Mouse (Mus musculus) liver, postnatal 0 days (tissue): ENCODE data around the gene Vti1a.

Experiments used
- CTCF ChIP-seq: sonication (generic); IDR thresholded peaks from 2 replicates; pipeline ENCODE4 v1.5.1; 2016; ENCODE audit warnings: antibody characterized with exemption, low read depth
- EP300 ChIP-seq: IDR thresholded peaks from 2 replicates; pipeline ENCODE4 v1.6.1; 2016; ENCODE audit warnings: antibody characterized with exemption, low read depth, mild to moderate bottlenecking

DNA sequence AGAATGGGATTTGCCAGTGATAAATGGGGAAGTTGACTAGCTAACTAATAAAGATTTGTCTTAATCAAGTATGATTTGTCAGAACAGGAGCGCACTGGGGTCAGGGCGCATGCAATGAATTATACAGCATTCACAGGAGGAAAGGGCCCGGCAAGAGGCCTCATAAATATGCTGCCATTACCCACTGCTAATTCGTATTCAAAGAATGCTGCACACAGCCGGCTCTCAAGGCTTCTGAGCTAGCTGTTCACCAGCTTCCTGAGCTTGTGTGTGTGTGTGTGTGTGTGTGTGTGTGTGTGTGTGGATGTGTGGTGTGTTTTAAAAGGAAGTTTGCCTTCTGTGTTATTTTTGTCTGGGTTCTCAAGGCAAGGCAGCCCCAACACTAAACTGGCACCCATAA, 165.2 kb downstream of the Vti1a start:
- TF ChIP-seq CTCF (no peak), EP300 (no peak)
